Mouse (Mus musculus) thymus, postnatal 25 days (tissue): ENCODE data around the gene Mpzl1.
"Not testable (repeated sequence)": the region's sequence is repeated elsewhere in the genome, so short reads cannot be mapped to it uniquely, and the experiment has no call there.

Experiments
- DNase-seq: peaks from one replicate; pipeline ENCODE4 v3.0.0; 2022

Mpzl1 gene

GRCm38 (mm10) chr1:165634151-165634884, at the start of gene Mpzl1:
Mpzl1 (minus strand) TSS chr1:165634538.
- peak; percentile 95 for DNase-seq

- DNase-seq, result no peak
These were observed 47.9 kb upstream of the Mpzl1 start for GRCm38 (mm10) chr1:165682056-165682853.

GRCm38 (mm10) chr1:165681045-165681794, 46.9 kb upstream of the Mpzl1 start:
- no peak for DNase-seq

DNA sequence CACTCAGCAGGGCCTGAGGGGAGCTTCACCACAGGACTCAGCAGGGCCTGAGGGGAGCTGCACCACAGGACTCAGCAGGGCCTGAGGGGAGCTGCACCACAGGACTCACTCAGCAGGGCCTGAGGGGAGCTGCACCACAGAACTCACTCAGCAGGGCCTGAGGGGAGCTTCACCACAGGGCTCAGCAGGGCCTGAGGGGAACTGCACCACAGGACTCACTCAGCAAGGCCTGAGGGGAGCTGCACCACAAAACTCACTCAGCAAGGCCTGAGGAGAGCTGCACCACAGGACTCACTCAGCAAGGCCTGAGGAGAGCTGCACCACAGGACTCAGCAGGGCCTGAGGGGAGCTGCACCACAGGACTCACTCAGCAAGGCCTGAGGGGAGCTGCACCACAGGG, 45.7 kb upstream of the Mpzl1 start:
- DNase-seq, result not testable (repeated sequence)

GRCm38 (mm10) chr1:165679618-165679997, 45.3 kb upstream of the Mpzl1 start:
- no peak for DNase-seq

DNA sequence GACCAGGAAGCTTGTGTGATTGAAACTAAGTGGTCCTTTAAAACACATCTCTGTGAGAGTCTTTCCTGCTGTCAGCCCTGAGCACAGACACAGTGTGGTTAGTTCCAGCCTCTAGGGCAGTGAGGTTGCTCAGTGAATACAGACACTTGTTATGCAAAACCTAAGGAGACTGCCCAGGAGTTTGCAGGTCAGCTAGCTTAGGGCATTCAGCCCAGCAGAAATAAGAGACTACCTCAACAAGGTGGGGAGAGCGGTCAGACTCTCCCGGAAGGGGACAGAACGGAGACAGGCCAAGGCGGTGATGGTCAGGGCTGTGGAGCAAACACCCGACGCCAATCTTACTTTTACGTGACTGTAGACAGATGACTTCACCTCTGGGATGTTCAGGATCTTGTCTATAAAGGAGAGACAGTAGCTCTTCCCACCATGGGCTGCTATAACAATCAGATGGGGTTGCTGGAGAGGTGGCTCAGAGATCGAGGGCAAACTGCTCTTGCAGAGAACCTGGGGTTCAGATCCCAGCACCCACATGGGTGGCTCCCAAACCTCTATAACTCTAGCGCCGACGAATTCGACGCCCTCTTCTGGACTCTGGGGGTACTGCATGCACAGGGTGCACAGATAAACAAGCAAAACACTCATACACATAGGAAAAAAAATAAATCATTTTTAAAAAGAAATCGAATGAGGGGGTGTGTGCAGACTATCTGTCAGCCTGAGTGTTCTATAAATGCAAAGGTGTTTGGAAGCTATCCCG, 44.7 kb upstream of the Mpzl1 start:
- DNase-seq, result no peak

GRCm38 (mm10) chr1:165677558-165677957, 43.2 kb upstream of the Mpzl1 start:
- no peak for DNase-seq

- DNase-seq, result no peak
These were observed 42.7 kb upstream of the Mpzl1 start for GRCm38 (mm10) chr1:165676993-165677392.

GRCm38 (mm10) chr1:165675167-165675566, 40.8 kb upstream of the Mpzl1 start:
- DNase-seq, result no peak

DNA sequence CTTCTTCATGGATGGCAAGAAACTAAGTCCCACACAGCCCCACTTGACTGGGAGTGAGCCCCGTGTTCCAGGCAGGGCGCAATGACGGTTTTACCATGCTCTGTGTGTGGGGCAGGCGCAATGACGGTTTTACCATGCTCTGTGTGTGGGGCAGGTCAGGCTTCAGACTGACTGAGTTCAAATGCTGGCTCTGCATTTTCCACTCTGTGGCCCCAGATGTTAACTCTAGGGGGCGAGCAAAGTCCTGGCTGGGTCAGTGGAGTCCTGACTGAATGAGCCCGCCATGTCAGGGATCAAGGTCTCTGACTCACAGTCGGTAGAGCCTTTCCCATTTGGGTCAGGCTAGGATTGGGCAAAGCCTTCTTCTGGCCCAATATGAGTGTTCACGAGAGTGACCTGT, 38.0 kb upstream of the Mpzl1 start:
- DNase-seq, result peak; percentile 25

GRCm38 (mm10) chr1:165670056-165670455, 35.7 kb upstream of the Mpzl1 start:
- DNase-seq, result no peak

DNA sequence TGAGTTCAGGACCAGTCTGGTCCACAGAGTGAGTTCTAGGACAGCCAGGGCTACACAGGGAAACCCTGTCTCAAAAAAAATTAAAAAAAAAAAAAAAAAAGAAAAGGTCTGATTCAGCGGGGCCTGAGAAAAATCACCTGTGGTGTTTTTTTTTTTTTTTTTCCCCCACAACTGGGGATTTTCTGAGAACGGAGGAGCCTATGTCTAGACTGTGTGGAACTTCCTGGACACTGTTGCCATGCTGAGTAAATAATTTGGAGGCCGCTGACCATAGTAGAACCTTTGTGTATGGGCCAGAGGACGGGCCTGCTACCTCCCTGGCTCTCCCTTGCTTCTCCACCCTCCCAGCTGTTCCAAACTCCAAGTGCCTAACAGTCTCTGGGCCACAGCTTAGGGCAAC, 34.6 kb upstream of the Mpzl1 start:
- no peak for DNase-seq

DNA sequence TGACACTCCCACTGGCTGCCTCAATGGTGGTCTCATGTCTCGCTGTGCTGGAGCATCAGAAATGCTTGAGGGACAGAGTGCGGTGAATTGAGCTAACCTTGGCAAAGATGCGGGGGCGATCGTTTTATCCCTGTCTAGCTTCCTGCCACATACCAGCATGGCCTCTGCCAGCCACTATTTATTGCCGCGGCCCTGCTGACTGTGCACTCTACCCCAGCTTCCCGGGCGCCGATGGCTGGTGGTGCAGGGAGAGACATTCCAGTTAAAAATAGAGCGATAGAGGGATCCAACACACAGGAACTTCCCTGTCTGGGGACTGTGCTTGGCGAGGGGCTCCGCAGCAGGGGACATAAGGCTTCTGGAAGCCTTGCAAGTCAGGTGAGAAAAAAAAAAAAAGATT, 33.0 kb upstream of the Mpzl1 start:
- no peak for DNase-seq

GRCm38 (mm10) chr1:165666944-165667343, 32.6 kb upstream of the Mpzl1 start:
- no peak for DNase-seq

DNA sequence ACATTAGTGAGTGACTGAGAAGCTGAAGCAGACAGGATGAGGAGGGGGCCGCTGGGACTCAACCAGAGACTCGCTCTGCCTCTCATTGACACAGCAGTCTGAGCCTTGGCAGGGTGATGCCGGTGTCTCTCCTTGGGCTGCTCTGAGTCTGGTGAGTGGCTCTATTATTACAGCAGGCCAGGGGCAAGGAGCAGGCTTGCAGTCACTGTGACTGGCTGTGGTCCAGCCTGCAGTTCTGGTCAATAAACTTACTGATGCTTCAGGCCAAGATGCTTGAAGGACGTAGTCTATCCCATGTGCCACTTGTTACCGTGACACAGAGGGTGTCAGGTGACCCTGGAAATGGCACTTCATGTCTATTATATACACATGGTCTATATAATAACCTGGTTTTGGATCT, 31.4 kb upstream of the Mpzl1 start:
- DNase-seq, result no peak

DNA sequence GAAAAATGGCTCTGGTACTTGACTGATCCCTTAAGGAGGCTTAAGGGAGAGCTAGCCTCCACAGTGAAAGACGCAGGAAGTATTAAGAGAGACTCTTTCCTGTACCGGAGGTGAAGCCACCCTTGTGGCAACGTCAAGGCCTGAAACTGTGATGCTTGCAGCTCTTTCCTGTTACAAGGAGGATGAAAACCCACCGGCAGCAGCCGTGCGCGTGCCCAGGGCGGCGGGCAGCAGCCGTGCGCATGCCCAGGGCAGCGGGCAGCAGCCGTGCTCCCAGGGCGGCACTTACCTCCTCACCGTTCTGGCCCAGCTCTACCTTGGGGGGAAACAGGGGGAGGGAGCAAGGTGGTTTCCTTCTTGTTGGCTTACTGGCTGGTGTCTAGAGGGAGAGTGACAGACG, 28.9 kb upstream of the Mpzl1 start:
- no peak for DNase-seq

GRCm38 (mm10) chr1:165662426-165663192, 28.3 kb upstream of the Mpzl1 start:
- DNase-seq, result no peak

DNA sequence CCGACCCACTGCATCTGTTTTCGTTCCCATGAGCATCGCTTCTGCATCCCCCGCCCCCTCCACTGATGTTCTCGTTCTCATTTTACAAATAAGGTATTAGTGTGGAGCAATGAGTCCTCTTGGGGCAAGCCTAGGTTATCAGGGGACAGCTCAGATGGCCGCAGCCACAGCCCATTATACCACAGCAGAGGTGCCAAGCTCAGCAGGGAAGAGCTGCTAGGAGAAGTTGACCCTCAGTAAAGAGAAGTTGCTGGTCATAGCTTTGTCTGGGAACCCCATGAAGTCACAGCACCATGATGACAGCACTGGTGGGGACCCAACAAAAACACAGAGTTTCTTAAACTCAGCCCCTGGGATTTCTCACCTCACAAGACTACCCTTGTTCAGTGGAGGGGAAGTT, 27.4 kb upstream of the Mpzl1 start:
- DNase-seq, result no peak

DNA sequence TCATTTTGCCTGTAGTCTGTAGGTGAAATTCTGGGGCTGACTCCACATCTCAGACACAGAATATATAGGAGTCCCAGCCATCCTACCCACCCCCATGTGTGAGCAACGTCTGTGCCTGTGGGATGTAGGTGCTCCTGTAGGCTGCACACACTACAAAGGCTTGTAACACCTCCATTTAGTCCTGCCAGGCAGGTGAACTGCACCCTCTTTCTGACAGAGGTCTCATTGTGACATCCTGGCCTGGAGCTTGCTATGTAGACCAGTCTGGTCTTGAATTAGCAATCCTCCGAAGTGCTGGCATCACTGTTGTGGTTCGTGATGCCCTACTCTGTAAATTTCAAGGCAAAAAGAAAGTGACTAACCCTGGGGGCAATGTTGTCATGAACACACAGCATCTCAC, 26.9 kb upstream of the Mpzl1 start:
- no peak for DNase-seq

GRCm38 (mm10) chr1:165660774-165661173, 26.4 kb upstream of the Mpzl1 start:
- DNase-seq, result peak; percentile 61

DNA sequence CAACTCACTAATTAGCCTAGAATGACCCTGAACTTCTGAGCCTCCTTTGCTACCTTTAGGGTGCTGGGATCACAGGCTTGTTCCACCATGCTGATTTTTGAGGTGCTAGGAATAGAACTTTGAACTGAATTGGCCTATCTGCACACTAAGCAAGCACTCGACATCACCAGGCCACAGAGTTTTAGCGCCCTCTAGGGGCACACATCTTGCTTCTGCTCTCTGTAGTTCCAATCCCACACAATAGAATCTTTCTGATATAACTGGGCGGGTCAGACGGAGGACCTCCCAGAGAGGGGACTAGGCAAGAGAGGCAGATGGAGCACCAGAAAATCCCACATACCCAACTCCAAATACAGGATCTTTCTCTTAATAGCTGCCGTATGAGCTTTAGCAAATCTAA, 24.3 kb upstream of the Mpzl1 start:
- DNase-seq, result peak; percentile 64

- no peak for DNase-seq
These were observed 21.1 kb upstream of the Mpzl1 start for GRCm38 (mm10) chr1:165655482-165655881.
